Mouse (Mus musculus) midbrain, embryonic 12.5 days (tissue): ENCODE data around the gene Ypel4. TPM values are rescaled to one million over a fixed set of nuclear protein-coding genes. Genes with fewer than 3 reads are reported as not detected.
A peak's percentile ranks its signal among the peaks of the same experiment; 100 is the strongest.

Experiments used
- ATAC-seq: fragments of 200-750 bp; cut with Nextera tagmentation; 2 replicates; pipeline ENCODE4 v1.8.0; 2017; ENCODE audit warnings: low read depth, moderate TSS enrichment, moderate library complexity; ENCODE audit not compliant: low FRiP score
- H3K27ac ChIP-seq: fragments of 300-500 bp; sonication (generic); replicated peaks from 2 replicates; pipeline ENCODE4 v1.5.1; 2016; ENCODE audit warnings: mild to moderate bottlenecking
- H3K27me3 ChIP-seq: fragments of 300-500 bp; sonication (generic); 2 replicates; pipeline ENCODE4 v1.6.1; 2016; ENCODE audit warnings: mild to moderate bottlenecking
- H3K36me3 ChIP-seq: fragments of 300-500 bp; sonication (generic); 2 replicates; pipeline ENCODE4 v1.6.1; 2016
- H3K4me1 ChIP-seq: fragments of 300-500 bp; sonication (generic); 2 replicates; pipeline ENCODE4 v1.6.1; 2016
- H3K4me2 ChIP-seq: fragments of 300-500 bp; sonication (generic); replicated peaks from 2 replicates; pipeline ENCODE4 v1.6.1; 2016; ENCODE audit warnings: mild to moderate bottlenecking, moderate library complexity
- H3K4me3 ChIP-seq: fragments of 300-500 bp; sonication (generic); 2 replicates; pipeline ENCODE4 v1.5.1; 2016; ENCODE audit warnings: mild to moderate bottlenecking
- H3K9ac ChIP-seq: fragments of 300-500 bp; sonication (generic); replicated peaks from 2 replicates; pipeline ENCODE4 v1.6.1; 2016; ENCODE audit warnings: mild to moderate bottlenecking, moderate library complexity
- H3K9me3 ChIP-seq: fragments of 300-500 bp; sonication (generic); 2 replicates; pipeline ENCODE4 v1.6.1; 2016; ENCODE audit warnings: mild to moderate bottlenecking
- WGBS: fragments of 180-500 bp; shearing (Covaris S2); methylation state at CpG from one replicate; pipeline ENCODE4 v1.1.7; 2016; 5-methylcytosine and 5-hydroxymethylcytosine counted together
- microRNA counts: library from miRNA; unstranded; fragments of <30 nt; microRNA quantifications from one replicate; lab custom pipeline; 2017
- microRNA-seq: library from miRNA; unstranded; fragments of <30 nt; microRNA quantifications from one replicate; pipeline ENCODE4, GENCODE M21; 2017
- polyA plus RNA-seq: library from polyadenylated mRNA; unstranded; fragments of >200 nt; fragmentation: Nextera tagmentation; extraction: Ambion mirVana; gene quantifications from 2 replicates; pipeline ENCODE4 v1.2.1, GENCODE M21; 2016

Gene Ypel4
- polyA plus RNA-seq, 1 experiment from 2014 or later, result 22.5 TPM

GRCm38 (mm10) chr2:84772454-84772853, 38.6 kb downstream of the Ypel4 start:
- H3K27me3 ChIP-seq, result no peaks in the 10 kb centered on the region
- H3K4me1 ChIP-seq, result peaks cover 23% of the 10 kb centered on the region
- WGBS, result 89% methylated on average over 4 of the region's 4 CpGs
- no peak overlapping the region for H3K4me3 ChIP-seq
- H3K4me2 ChIP-seq, result no peak overlapping the region
- no peak overlapping the region for H3K27ac ChIP-seq
- peaks cover 3% of the 10 kb centered on the region; the same call in 1 of the 2 replicates for H3K36me3 ChIP-seq
- no peak overlapping the region for H3K9ac ChIP-seq
- no peak for ATAC-seq
- no peaks in the 10 kb centered on the region for H3K9me3 ChIP-seq

GRCm38 (mm10) chr2:84773195-84773594, 39.3 kb downstream of the Ypel4 start:
- Histone ChIP-seq H3K27ac (no peak overlapping the region), H3K27me3 (no peaks in the 10 kb centered on the region), H3K4me2 (no peak overlapping the region), H3K4me1 (peaks cover 23% of the 10 kb centered on the region), H3K36me3 (peaks cover 3% of the 10 kb centered on the region; the same call in 1 of the 2 replicates), H3K9ac (no peak overlapping the region), H3K4me3 (no peak overlapping the region), H3K9me3 (no peaks in the 10 kb centered on the region)
- 90% methylated on average over 5 of the region's 5 CpGs for WGBS
- no peak for ATAC-seq

GRCm38 (mm10) chr2:84774751-84775150, 40.9 kb downstream of the Ypel4 start:
- H3K4me1 ChIP-seq, result peaks cover 23% of the 10 kb centered on the region
- peak; percentile 96 for ATAC-seq
- H3K4me2 ChIP-seq, result peak overlapping the region; percentile 55
- peak overlapping the region; percentile 36 for H3K4me3 ChIP-seq
- H3K27ac ChIP-seq, result peak overlapping the region; percentile 84
- H3K9me3 ChIP-seq, result no peaks in the 10 kb centered on the region
- H3K36me3 ChIP-seq, result peaks cover 3% of the 10 kb centered on the region; the same call in 1 of the 2 replicates
- H3K27me3 ChIP-seq, result no peaks in the 10 kb centered on the region
- peak overlapping the region; percentile 57 for H3K9ac ChIP-seq
- WGBS, result under 1% methylated on average over 15 of the region's 15 CpGs

GRCm38 (mm10) chr2:84775241-84775640, 41.4 kb downstream of the Ypel4 start, which contains the start of gene Serping1:
Serping1 (minus strand) TSS chr2:84775444.
- Histone ChIP-seq H3K27me3 (no peaks in the 10 kb centered on the region), H3K36me3 (peaks cover 3% of the 10 kb centered on the region; the same call in 1 of the 2 replicates), H3K4me2 (peak within 1 kb of the TSS; percentile 55), H3K9ac (peak within 1 kb of the TSS; percentile 57), H3K9me3 (no peaks in the 10 kb centered on the region), H3K4me3 (peak within 1 kb of the TSS; percentile 36), H3K4me1 (peaks cover 23% of the 10 kb centered on the region), H3K27ac (peak within 1 kb of the TSS; percentile 84)
- WGBS, result 68% methylated on average over 9 of the region's 9 CpGs
- ATAC-seq, result peak; percentile 42

DNA sequence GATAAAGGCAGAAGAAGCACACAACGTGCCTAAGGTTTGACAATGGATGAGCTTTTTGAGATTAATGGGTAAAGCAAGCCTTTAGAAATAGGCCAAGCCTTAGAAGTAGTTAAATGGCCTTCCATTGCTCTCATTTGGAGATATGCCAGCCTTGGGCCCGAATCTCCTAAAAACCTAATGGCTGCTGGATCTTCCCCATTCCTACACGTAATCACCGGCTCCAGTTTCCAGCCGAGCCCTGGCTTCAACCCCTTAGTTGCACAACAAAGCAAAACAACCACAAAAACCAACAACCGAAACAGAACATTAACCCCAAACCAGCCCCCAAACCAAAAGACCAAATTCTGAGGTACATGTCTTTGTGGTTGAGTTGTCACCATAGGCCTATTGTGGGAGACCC, 41.8 kb downstream of the Ypel4 start:
- Histone ChIP-seq H3K4me3 (no peak overlapping the region), H3K9me3 (no peaks in the 10 kb centered on the region), H3K27ac (peak overlapping the region; percentile 84), H3K4me2 (no peak overlapping the region), H3K36me3 (no peaks in the 10 kb centered on the region), H3K4me1 (peaks cover 23% of the 10 kb centered on the region), H3K27me3 (no peaks in the 10 kb centered on the region), H3K9ac (no peak overlapping the region)
- no peak for ATAC-seq
- 85% methylated on average over 6 of the region's 6 CpGs for WGBS

GRCm38 (mm10) chr2:84777706-84778105, 43.8 kb downstream of the Ypel4 start:
- H3K4me2 ChIP-seq, result no peak overlapping the region
- H3K36me3 ChIP-seq, result no peaks in the 10 kb centered on the region
- H3K9ac ChIP-seq, result no peak overlapping the region
- 52% methylated on average over 3 of the region's 3 CpGs for WGBS
- ATAC-seq, result no peak
- no peak overlapping the region for H3K4me3 ChIP-seq
- H3K27me3 ChIP-seq, result no peaks in the 10 kb centered on the region
- H3K9me3 ChIP-seq, result no peaks in the 10 kb centered on the region
- peaks cover 23% of the 10 kb centered on the region for H3K4me1 ChIP-seq
- H3K27ac ChIP-seq, result no peak overlapping the region

DNA sequence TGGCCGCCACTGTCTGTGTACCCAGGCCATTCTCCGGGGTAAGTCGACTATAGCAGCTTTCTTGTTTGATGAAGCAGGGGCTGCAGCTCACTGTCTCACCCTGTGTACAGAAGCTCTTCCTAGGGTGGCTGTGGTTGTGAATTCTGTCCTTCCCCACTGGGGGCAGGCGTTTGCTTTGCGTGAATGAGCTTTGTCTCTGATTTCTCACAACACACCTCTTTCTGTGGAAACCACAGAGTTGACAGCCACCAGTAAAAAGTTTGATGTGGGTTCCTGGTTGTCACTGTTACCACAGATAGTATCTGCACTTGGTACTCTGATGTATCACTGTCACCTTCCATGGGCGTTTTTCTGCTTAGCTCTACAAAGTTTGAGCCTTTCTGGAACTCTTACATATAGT, 45.4 kb downstream of the Ypel4 start:
- H3K4me3 ChIP-seq, result no peak overlapping the region
- 62% methylated on average over 6 of the region's 6 CpGs for WGBS

GRCm38 (mm10) chr2:84783315-84783714, 49.5 kb downstream of the Ypel4 start:
- 94% methylated on average over 1 of the region's 1 CpGs for WGBS
- Histone ChIP-seq H3K4me3 (no peak overlapping the region), H3K27me3 (no peaks in the 10 kb centered on the region), H3K4me2 (no peak overlapping the region), H3K9ac (no peak overlapping the region), H3K27ac (no peak overlapping the region), H3K9me3 (no peaks in the 10 kb centered on the region), H3K36me3 (no peaks in the 10 kb centered on the region), H3K4me1 (no peaks in the 10 kb centered on the region)
- ATAC-seq, result no peak

More for the DNA sequence above, 45.4 kb downstream of the Ypel4 start:
- ATAC-seq, result no peak
- no peaks in the 10 kb centered on the region for H3K36me3 ChIP-seq
- H3K27me3 ChIP-seq, result no peaks in the 10 kb centered on the region
- no peaks in the 10 kb centered on the region for H3K9me3 ChIP-seq
- no peak overlapping the region for H3K27ac ChIP-seq
- no peak overlapping the region for H3K9ac ChIP-seq
- no peak overlapping the region for H3K4me2 ChIP-seq
- peaks cover 12% of the 10 kb centered on the region for H3K4me1 ChIP-seq

DNA sequence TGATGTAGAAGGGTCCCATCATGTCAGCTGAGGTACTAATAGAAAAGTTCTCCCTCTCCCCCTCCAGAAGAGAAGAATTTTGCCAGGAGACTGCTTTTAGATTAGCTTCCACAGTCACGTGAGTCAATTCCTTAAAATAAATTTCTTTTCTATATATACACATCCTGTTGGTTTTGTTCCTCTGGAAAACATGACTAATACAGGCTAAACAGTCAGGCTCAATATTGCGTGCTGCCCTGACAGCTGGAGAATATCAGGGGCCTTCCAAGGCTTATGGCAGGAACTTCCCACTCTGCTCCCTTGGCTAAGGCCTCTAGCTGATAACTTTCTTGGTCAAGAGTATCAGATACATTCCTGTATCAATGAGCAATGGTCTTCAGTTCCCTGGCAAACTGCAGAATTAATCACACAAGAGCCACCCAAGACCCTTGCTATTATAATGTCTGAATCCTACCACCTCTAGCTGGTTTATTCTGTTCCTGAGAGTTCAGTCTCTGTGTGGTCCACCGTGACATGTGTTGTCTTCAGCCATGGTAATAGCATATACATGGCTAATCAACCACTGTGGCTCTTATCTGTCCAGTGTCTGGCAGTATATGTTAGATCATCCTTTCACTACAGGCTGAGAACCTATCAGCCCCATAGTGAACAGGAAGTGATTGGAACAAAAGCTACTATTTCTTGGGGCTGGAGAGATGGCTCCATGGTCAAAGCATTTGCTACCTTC, 50.1 kb downstream of the Ypel4 start:
- 89% methylated on average over 3 of the region's 3 CpGs for WGBS
- H3K27me3 ChIP-seq, result no peaks in the 10 kb centered on the region
- no peaks in the 10 kb centered on the region for H3K9me3 ChIP-seq
- no peaks in the 10 kb centered on the region for H3K4me1 ChIP-seq
- no peaks in the 10 kb centered on the region for H3K36me3 ChIP-seq
- H3K9ac ChIP-seq, result no peak overlapping the region
- no peak for ATAC-seq
- H3K4me3 ChIP-seq, result no peak overlapping the region
- no peak overlapping the region for H3K4me2 ChIP-seq
- no peak overlapping the region for H3K27ac ChIP-seq

MicroRNA genes within 50 kb of the gene (microRNA counts, 519-probe panel; counts per million panel counts)
- 8,858 counts per million, percentile 92 among the panel's probes with 10 or more counts for microRNA mmu-miR-130a (lab: Ali Mortazavi, UCI)

Small RNA genes within 50 kb of the gene (microRNA-seq; reads per million reads assigned to microRNA genes)
- gene Mir130a, result 40,351 reads per million, percentile 99 among the genes with 10 or more reads in this experiment

Other genes with a start within 250 kb of the Ypel4 start
- 47.4 and 47.7 TPM in 2 replicates for gene Ctnnd1, start 83.3 kb upstream of the Ypel4 start, polyA plus RNA-seq
- 0.26 and 0.31 TPM in 2 replicates for gene Btbd18, start 75.0 kb upstream of the Ypel4 start, polyA plus RNA-seq
- 367 and 374 TPM in 2 replicates for gene Selenoh, start 63.3 kb upstream of the Ypel4 start, polyA plus RNA-seq
- not detected in 2 replicates for gene Gm28635, start 56.0 kb upstream of the Ypel4 start, polyA plus RNA-seq
- 51.8 and 54.8 TPM in 2 replicates for gene Med19, start 55.7 kb upstream of the Ypel4 start, polyA plus RNA-seq
- 169 and 183 TPM in 2 replicates for gene Tmx2, start 54.9 kb upstream of the Ypel4 start, polyA plus RNA-seq
- gene Zdhhc5, start 18.9 kb upstream of the Ypel4 start, polyA plus RNA-seq, result 28.1 and 29.5 TPM in 2 replicates
- 42.5 and 45.9 TPM in 2 replicates for gene Clp1, start 6.7 kb upstream of the Ypel4 start, polyA plus RNA-seq
- 9.1 and 10.9 TPM in 2 replicates for gene Gm19426, start 9.6 kb downstream of the Ypel4 start, polyA plus RNA-seq
- 38.8 and 46.2 TPM in 2 replicates for gene Serping1, start 41.4 kb downstream of the Ypel4 start, polyA plus RNA-seq
- gene Ube2l6, start 64.8 kb downstream of the Ypel4 start, polyA plus RNA-seq, result 26.6 and 31.2 TPM in 2 replicates
- 0.13 TPM in 1 of 2 replicates, not detected in the other for gene Smtnl1, start 88.6 kb downstream of the Ypel4 start, polyA plus RNA-seq
- gene Timm10, start 92.9 kb downstream of the Ypel4 start, polyA plus RNA-seq, result 32.7 and 35.8 TPM in 2 replicates
- 9.5 and 10.2 TPM in 2 replicates for gene Slc43a1, start 104.8 kb downstream of the Ypel4 start, polyA plus RNA-seq
- 4.1 and 5.4 TPM in 2 replicates for gene Rtn4rl2, start 152.7 kb downstream of the Ypel4 start, polyA plus RNA-seq
- 10.5 and 14.1 TPM in 2 replicates for gene Slc43a3, start 202.5 kb downstream of the Ypel4 start, polyA plus RNA-seq
- gene Prg2, start 246.4 kb downstream of the Ypel4 start, polyA plus RNA-seq, result not detected in 2 replicates